In genomic region chr2:144368400-144369019, GRCm38 (mm10) we compare ENCODE assay signal across 8 mouse cellular contexts. TPM values are rescaled to one million over a fixed set of nuclear protein-coding genes. Genes with fewer than 3 reads are reported as not detected.
DNase-seq lines count a peak whose midpoint lies in the region; ATAC-seq and TF ChIP-seq lines count a peak whose summit lies in the region.

Gene Kat14, plus strand, starts transcription at chr2:144368983.
Gene Pet117, plus strand, starts transcription at chr2:144368996.

- H3K4me2 ChIP-seq in embryonic facial prominence, embryonic 12.5 days (replicated peaks), result peak within 1 kb of the TSS; percentile 72
- peak within 1 kb of the TSS; percentile 73 for H3K4me2 ChIP-seq in limb, embryonic 12.5 days
- H3K4me2 ChIP-seq in midbrain, embryonic 15.5 days, result peak within 1 kb of the TSS; percentile 69

- no peaks in the 10 kb centered on the region for H3K27me3 ChIP-seq in embryonic facial prominence, embryonic 12.5 days
- no peaks in the 10 kb centered on the region for H3K27me3 ChIP-seq in limb, embryonic 12.5 days
- H3K27me3 ChIP-seq in midbrain, embryonic 15.5 days (replicated peaks), result no peaks in the 10 kb centered on the region
- H3K27me3 ChIP-seq in spleen, adult 2 months (ENCODE audit: control insufficient read depth, insufficient read depth, low read length), result no peaks in the 10 kb centered on the region

- 7% methylated on average over 32 of the region's 38 CpGs for WGBS in embryonic facial prominence, embryonic 12.5 days
- WGBS in limb, embryonic 12.5 days, result 7% methylated on average over 38 of the region's 38 CpGs
- 7% methylated on average over 38 of the region's 38 CpGs for WGBS in midbrain, embryonic 15.5 days
- 7% methylated on average over 38 of the region's 38 CpGs for WGBS in spleen, adult 2 months

- peaks cover 12% of the 10 kb centered on the region; the same call in 1 of the 2 replicates for H3K4me1 ChIP-seq in embryonic facial prominence, embryonic 12.5 days
- peaks cover 7% of the 10 kb centered on the region; the same call in 1 of the 2 replicates for H3K4me1 ChIP-seq in limb, embryonic 12.5 days (replicated peaks)
- peaks cover 18% of the 10 kb centered on the region for H3K4me1 ChIP-seq in midbrain, embryonic 15.5 days
- no peaks in the 10 kb centered on the region for H3K4me1 ChIP-seq in spleen, adult 2 months (ENCODE audit: control insufficient read depth, insufficient read depth, insufficient read length)

- H3K27ac ChIP-seq in embryonic facial prominence, embryonic 12.5 days, result peak within 1 kb of the TSS; percentile 94
- peak within 1 kb of the TSS; percentile 91 for H3K27ac ChIP-seq in limb, embryonic 12.5 days
- peak within 1 kb of the TSS; percentile 94 for H3K27ac ChIP-seq in midbrain, embryonic 15.5 days
- peak within 1 kb of the TSS; percentile 93 for H3K27ac ChIP-seq in spleen, adult 2 months (ENCODE audit: insufficient read depth, low read length)

- TF ChIP-seq CTCF in spleen, adult 2 months (IDR thresholded peaks at IDR 0.05; ENCODE audit: extremely low read depth, insufficient read depth, insufficient read length, insufficient replicate concordance), result no peak

- H3K36me3 ChIP-seq in embryonic facial prominence, embryonic 12.5 days, result peaks cover 6% of the 10 kb centered on the region
- H3K36me3 ChIP-seq in limb, embryonic 12.5 days, result peaks cover 15% of the 10 kb centered on the region
- peaks cover 5% of the 10 kb centered on the region for H3K36me3 ChIP-seq in midbrain, embryonic 15.5 days (replicated peaks)
- H3K36me3 ChIP-seq in spleen, adult 2 months (ENCODE audit: control insufficient read depth, insufficient read depth, low read length), result peaks cover 4% of the 10 kb centered on the region

- ATAC-seq in embryonic facial prominence, embryonic 12.5 days (ENCODE audit: insufficient number of reproducible peaks, insufficient read depth, low FRiP score, low TSS enrichment), result peak; percentile 90
- ATAC-seq in limb, embryonic 12.5 days (ENCODE audit: insufficient number of reproducible peaks, insufficient read depth, low FRiP score, low TSS enrichment, low read depth), result peak; percentile 94
- ATAC-seq in midbrain, embryonic 15.5 days (replicated peaks), result peak; percentile 96

- no peaks in the 10 kb centered on the region for H3K9me3 ChIP-seq in embryonic facial prominence, embryonic 12.5 days
- H3K9me3 ChIP-seq in limb, embryonic 12.5 days, result no peaks in the 10 kb centered on the region
- H3K9me3 ChIP-seq in midbrain, embryonic 15.5 days, result no peaks in the 10 kb centered on the region

- H3K4me3 ChIP-seq in embryonic facial prominence, embryonic 12.5 days, result peak within 1 kb of the TSS; percentile 87
- peak within 1 kb of the TSS; percentile 92 for H3K4me3 ChIP-seq in limb, embryonic 12.5 days (replicated peaks)
- H3K4me3 ChIP-seq in midbrain, embryonic 15.5 days, result peak within 1 kb of the TSS; percentile 81
- H3K4me3 ChIP-seq in spleen, adult 2 months (ENCODE audit: extremely low read depth, insufficient read depth, insufficient read length), result peak within 1 kb of the TSS; percentile 68

- TF ChIP-seq POLR2A in spleen, adult 2 months (IDR thresholded peaks at IDR 0.05; ENCODE audit: low read depth, low read length), result no peak; the same call in 1 of the 2 replicates

- peak within 1 kb of the TSS; percentile 80 for H3K9ac ChIP-seq in embryonic facial prominence, embryonic 12.5 days
- peak within 1 kb of the TSS; percentile 86 for H3K9ac ChIP-seq in limb, embryonic 12.5 days (replicated peaks)
- peak within 1 kb of the TSS; percentile 83 for H3K9ac ChIP-seq in midbrain, embryonic 15.5 days

- DNase-seq in 3134 (ENCODE audit: extremely low read depth, insufficient read length, low spot score), result peak; percentile 88
- DNase-seq in adrenal gland, postnatal 25 days, result peak; percentile 95
- peak; percentile 100 for DNase-seq in heart, adult 11 months
- DNase-seq in kidney, adult 18-20 months, result peak; percentile 97
- peak; percentile 83 to 91 for DNase-seq in spleen, adult 2 months (ENCODE audit: low read depth in 1 of 2, low spot score in 2 of 2)

RNA-seq across cellular contexts. Expression of gene Kat14, which starts in this region (rescaled TPM):
- 27.5 and 33.6 TPM in 2 replicates for total RNA-seq in adrenal gland, postnatal 25 days (2021)
- 51.3 and 53.3 TPM in 2 replicates for polyA plus RNA-seq in embryonic facial prominence, embryonic 12.5 days (2016; fragmentation: Nextera tagmentation; extraction: Ambion mirVana)
- 54.6 and 54.7 TPM in 2 replicates for polyA plus RNA-seq in limb, embryonic 12.5 days (2016; fragmentation: Nextera tagmentation; extraction: Ambion mirVana)
- polyA plus RNA-seq in midbrain, embryonic 15.5 days (2015; fragmentation: Nextera tagmentation; extraction: Ambion mirVana), result 29.1 and 30.7 TPM in 2 replicates
- polyA plus RNA-seq in spleen, adult 2 months (2012; rRNA removed), result 19.0 and 20.3 TPM in 2 replicates

RNA-seq across cellular contexts. Expression of gene Pet117, which starts in this region (rescaled TPM):
- 5.5 and 8.2 TPM in 2 replicates for total RNA-seq in adrenal gland, postnatal 25 days (2021)
- not detected in 2 replicates for polyA plus RNA-seq in embryonic facial prominence, embryonic 12.5 days (2016; fragmentation: Nextera tagmentation; extraction: Ambion mirVana)
- 0.60 and 1.5 TPM in 2 replicates for polyA plus RNA-seq in limb, embryonic 12.5 days (2016; fragmentation: Nextera tagmentation; extraction: Ambion mirVana)
- 0.51 and 2.9 TPM in 2 replicates for polyA plus RNA-seq in midbrain, embryonic 15.5 days (2015; fragmentation: Nextera tagmentation; extraction: Ambion mirVana)
- polyA plus RNA-seq in spleen, adult 2 months (2012; rRNA removed), result not detected in 2 replicates

Comparison
In these comparisons a context has a peak if more than half of its experiments do, and no peak if none do; other contexts are left out.
1. Peak in every context shown above with its lines: DNase-seq, ATAC-seq, H3K4me3 ChIP-seq and H3K27ac ChIP-seq.